Mouse (Mus musculus) embryonic fibroblast, embryonic 13.5 days (primary cell): ENCODE data around the gene Bcl2a1d.

ENCODE experiments used
- CTCF ChIP-seq: IDR thresholded peaks from 2 replicates; pipeline ENCODE4 v1.5.1; 2011; ENCODE audit warnings: mild to moderate bottlenecking, control low read depth, low read length, moderate library complexity, borderline replicate concordance; ENCODE audit not compliant: insufficient read depth
- POLR2A ChIP-seq: IDR thresholded peaks from 2 replicates; pipeline ENCODE4 v1.6.1; 2011; ENCODE audit warnings: low read depth, mild to moderate bottlenecking, control low read depth, low read length, moderate library complexity

- TF ChIP-seq POLR2A (no peak), CTCF (no peak)
Observed at GRCm38 (mm10) chr9:88706700-88707099, 25.0 kb downstream of the Bcl2a1d start.
